Mouse (Mus musculus) lung, postnatal 4 days (tissue): ENCODE measurements at regions not wholly inside any gene's neighbourhood (a gene's known extent, or its start where the extent isn't known, plus 50 kb on each side); places are given as distances from the start of the nearest gene placed in this dataset.
"Not testable (repeated sequence)": the region's sequence is repeated elsewhere in the genome, so short reads cannot be mapped to it uniquely, and the experiment has no call there.

Experiments
- DNase-seq, 2 experiments: peaks; one replicate each; pipeline ENCODE4 v3.0.0; 2021

GRCm38 (mm10) chr13:45130516-45131249 lies 52.2 kb downstream of the Gm9817 start:
- no peak for DNase-seq

DNA sequence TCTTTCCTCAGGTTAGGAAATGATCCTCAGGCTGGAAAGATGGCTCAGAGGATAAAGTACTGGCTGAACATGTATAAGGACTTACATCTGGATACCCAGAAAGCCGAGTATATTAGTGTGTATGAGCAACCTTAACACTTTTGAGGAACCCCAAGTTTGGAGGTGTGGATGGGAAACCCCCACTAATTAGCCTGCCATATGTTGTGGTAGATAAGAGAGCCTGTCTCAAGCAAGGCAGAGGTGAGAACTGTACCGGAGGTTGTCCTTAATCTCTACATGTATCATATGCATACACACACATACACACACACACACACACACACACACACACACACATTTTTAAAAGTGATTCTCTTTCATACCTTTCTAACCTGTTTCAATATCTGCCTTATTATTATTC lies 62.1 kb downstream of the Gm9817 start:
- DNase-seq = no peak

DNA sequence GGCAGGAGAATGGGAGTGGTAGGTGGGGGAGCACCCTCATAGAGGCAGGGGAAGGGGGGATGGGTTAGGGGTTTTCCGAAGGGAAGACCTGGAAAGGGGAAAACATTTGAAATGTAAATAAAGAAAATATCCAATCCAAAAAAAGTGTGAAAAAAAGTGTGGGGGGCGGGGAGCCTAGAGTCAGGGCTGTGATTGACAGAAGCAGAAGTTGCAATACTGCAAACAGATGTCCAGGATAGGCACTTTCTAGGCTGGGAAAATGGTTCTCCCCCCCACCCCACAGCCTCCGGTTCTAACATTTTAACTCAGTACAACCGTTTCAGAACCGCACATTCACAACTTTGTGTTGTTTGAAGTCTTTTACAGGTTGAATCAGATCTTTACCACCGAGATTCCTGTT lies 66.6 kb downstream of the Gm9817 start:
- DNase-seq = no peak

DNA sequence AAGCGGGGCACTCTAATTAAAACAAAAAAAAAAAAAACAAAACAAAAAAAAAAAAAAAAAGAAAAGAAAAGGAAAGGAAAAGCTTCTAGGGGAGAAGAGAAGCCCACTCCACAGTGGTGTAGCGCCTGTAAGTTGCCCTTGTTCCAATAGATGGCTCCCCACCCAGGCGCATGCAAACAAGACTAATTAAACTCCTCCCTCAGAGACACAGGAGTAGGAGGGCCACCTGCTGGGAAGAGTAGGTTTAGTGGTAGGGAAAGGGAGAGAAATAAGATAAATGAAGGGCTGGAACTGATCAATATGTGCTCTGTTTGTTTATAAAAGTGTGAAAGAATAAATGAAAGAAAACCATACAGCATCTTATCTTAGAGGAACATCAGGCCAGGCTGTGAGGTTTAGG lies 77.7 kb downstream of the Gm9817 start:
- DNase-seq = no peak

DNA sequence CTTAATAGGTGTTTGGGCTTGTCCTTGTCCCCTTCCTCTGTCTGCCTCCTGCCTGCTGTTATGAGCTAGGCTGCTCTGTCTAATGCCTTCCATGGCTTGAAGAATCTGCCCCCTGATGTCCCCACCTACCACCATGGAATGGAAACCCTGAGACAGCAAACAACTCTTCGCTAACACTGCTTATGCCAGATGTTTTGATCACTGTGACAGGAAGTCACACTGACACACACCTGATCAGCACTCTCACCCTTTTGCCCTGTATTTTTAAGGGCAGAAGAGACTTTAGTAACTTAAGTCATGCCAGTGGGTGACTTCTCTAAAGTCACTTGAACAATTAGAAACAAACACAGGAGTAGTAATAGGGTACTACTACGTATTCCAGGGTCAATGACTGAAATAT lies 78.5 kb downstream of the Gm9817 start:
- no peak for DNase-seq

- DNase-seq = no peak
Measured at GRCm38 (mm10) chr13:45160281-45160680, 81.8 kb downstream of the Gm9817 start.

DNA sequence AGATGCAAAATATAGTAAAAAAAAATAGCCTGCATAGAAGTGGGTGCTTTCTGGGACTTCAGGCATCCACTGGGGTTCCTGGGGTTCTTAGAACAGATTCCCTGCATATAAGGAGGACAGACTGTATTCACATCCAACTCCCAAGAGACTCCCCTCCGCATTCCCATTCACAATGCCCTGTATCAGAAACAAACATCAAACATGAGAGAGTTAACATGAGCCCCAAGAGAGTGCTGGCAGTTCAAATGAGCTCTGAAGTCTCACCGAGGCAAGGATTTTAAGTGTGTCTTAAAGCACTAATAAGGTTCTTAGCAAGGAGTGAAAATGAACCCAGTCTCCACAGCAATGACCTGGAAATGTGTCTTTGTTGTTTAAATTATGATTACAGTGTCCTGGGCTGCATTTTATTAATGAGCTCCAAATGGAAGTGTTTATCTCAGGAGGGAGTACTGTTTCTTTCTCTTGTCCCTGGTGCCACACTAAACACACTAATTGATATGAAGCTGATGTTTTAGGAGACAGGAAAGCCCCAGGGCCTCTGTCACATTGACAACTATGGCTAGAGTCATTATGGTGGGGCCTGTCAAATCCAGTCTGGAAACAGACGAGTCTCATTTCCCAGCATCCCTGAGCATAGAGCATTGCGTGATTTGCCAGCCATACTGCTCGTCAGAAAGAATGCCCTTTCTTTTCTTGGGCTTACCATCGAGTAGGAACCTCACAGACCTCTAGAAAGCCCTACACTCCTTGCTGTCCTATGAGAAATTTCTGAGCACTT lies 85.7 kb downstream of the Gm9817 start:
- DNase-seq = no peak

GRCm38 (mm10) chr13:45165159-45165558 lies 86.7 kb downstream of the Gm9817 start:
- DNase-seq = no peak

DNA sequence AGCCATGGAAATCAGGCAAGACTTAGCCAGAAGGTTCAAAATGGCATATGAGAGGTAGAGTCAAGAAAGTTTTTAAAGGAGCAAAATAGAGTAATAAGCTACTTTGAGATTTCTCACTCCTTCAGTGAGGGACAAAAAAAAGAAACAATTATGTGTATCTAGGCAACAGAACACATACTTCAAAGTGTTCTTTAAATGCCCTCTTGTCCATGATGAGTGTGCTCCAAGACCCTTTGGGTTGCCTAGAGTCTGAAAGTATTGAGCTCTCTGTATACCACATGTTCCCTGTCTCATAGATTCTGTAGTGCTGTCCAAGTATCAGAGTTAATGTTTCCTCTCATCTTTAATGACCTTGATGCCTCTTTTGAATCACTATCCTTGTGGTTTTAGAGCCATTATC lies 91.2 kb downstream of the Gm9817 start:
- DNase-seq = no peak

- no peak for DNase-seq
Measured at GRCm38 (mm10) chr13:45173139-45173538, 94.6 kb downstream of the Gm9817 start.

GRCm38 (mm10) chr13:45175711-45176205 lies 97.3 kb downstream of the Gm9817 start:
- DNase-seq = not testable (repeated sequence)

DNA sequence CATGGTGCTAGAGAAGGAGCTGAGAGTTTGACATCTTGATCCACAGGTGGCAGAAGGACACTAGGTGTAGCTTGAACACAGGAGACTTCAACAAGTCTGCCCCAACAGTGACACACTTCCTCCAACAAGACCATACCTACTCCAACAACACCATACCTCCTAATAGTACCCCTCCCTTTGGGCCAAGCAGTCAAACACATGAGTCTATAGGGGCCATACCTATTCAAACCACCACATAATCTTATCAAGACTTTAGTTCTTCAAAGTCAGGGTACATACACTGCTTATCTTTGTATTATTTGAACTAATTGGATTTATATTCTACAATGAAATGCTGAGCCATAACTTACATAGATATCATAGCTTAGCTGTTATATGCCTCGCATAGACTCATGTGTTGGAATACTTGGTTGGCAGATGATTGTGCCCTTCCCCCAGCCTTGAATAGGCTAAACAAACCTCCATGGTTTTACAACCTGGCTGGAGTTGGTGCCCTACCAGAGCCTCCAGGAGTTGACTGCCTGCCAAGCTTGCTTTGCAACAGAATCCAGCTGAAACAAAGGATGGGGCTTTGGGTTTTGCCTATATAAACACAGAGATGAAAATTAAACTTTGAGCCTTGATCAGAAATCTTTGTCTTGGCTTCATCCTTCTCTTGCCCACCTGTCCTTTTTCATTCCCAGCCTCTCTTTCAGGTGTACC lies 103.2 kb downstream of the Gm9817 start:
- DNase-seq = no peak

- no peak for DNase-seq
Measured at GRCm38 (mm10) chr13:45189389-45189788, 110.9 kb downstream of the Gm9817 start.

DNA sequence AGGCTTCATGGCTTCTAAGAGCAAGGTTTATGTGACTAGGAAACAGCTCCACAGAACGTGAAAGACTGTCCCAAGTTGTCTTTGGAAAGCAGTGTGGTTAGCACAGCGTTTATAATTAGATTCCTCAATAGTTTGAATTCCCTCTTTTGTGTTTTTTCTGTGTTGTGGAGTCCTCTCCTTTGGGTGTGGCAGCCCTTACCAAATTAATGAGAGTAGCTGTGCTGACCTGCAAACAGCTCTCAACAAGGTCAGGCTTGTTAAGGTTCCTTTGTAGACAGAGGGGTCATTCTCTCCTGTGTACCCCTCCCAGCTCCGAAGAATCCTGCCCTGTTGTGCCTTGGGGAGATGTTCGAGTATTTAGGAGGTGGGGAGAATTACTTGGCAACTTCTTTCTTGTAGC lies 111.7 kb downstream of the Gm9817 start:
- DNase-seq = no peak

DNA sequence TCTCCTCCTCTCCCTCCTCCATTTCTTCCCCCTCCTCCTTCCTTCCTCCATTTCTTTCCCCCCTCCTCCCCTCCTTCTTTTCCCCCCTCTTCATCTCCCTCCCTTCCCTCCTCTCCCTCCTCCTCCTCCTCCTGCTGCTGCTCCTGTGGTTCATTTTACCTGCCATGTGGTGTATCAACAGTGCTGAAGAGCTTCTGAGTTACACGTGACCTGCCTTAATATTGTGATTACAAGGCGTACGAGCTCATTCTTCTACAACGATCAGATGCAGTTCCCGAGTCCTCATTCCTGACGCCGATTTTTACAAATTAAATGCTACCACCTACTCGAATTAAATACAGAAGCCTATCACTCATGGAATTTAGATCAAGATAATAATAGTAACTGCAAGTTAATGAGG lies 113.6 kb downstream of the Gm9817 start:
- DNase-seq = no peak

DNA sequence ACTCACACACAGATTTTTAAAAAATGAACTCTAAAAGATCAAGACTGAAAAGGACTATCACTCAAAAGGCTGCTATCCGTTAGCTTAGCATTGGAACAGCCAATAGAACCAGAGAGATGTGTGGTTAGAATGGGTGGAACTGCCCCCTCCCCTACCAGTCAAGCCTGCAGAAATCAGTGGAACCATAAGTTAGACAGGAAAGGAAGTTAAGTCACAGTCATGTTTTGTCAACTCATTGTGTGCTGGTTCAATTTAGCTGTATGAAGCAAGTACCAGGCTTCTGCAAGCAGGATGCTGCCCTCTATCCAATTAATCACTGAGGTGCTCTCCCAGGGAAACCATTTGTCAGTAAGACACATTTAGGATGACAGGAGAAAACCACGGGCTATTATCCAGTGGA lies 117.1 kb downstream of the Gm9817 start:
- DNase-seq = no peak

DNA sequence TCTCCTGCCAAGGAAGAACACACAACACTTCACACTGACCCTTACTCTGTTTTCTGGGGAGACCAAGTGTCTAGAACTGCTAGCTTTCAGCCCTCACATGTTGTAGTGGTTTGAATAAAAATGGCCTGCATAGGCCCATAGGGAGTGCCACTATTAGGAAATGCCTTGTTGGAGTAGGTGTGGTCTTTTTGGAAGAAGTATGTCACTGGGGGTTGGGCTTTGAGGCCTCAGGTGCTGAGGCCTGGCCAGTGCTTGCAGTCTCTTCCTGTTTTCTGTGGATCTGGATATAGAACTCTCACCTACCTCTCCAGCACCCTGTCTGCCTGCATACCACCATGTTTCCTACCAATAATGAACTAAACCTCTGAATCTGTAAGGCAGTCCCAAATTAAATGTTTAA lies 117.9 kb downstream of the Gm9817 start:
- DNase-seq = no peak

DNA sequence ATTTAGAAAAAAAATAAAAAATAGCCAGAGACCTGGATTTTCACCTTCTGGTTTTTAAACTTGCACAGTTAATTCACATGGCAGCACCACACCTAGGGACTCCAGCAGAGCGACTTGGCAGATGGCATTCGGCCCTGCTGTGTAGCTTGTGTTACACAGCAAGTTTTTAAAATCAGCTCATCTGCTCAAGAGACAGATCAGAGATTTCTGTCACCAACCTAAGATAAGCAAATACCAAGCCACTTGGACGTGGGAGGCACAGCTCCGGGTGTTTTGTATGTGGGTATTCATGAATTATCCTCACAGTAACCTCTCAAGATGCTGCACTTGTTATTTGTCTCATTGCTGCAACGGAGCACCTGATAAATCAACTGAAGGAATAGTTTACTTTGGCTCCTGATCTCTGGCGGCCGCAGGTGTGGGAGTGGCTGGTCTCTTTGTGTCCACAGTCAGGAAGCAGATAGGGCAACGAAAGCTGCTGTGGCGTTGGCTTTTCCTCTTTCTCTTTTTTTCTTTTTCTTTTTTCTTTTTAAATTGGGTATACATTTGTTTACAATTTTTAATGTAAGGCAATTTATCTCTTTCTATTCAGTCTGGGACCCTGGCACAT lies 122.1 kb downstream of the Gm9817 start:
- DNase-seq = no peak

- DNase-seq = peak; percentile 20 to 47
Measured at GRCm38 (mm10) chr13:45204856-45205255, 126.4 kb downstream of the Gm9817 start.

DNA sequence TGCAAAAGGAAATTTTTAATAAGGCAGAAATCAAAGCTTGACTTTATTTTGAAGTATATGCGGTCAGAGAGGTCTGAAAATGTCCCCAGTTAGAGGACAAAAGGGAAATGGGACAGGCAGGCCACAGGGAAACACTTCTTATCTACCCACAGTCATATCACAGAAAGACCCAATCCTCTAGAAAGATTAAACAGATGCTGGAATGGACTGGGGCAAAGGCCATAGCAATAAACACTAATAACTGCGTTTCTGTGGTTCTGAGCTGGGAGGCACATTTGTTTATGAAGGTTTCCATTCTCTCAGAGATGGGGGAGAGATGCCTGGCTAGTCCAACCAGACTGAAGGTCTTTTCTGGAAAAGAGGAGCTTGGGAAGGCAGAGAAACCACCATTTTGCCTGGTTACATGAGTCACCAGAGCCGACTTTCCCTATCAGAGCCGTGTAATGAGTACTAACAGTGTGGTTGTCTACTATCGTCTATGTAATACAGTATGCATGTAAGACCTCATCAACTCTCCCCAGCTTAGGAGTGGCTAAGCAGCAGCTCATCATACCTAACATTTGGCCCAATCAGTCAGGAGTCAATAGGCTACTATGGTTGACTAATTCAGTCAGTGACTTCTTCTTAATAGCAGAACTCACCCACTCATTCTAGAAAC lies 130.2 kb downstream of the Gm9817 start:
- DNase-seq = no peak

DNA sequence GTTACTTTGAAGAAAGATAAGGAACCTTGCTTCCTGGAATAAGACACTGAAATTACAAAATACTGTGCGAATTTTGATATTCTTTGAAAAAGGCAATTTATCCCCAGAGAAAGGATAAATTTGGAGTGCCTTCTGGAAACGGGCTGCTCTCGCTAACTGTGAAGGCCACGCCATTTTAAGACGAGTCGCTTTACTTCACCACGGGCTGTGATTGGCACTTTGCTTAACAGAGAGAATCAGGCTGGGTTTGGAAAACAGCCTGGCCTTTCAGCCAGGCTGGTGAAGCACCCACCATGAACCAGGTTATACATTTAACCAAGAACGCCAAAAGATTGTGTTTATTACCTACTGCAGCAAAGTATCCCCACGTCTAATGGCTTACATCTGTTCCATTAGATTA lies 132.7 kb downstream of the Gm9817 start:
- DNase-seq = no peak

GRCm38 (mm10) chr13:45213116-45213834 lies 134.8 kb downstream of the Gm9817 start:
- no peak for DNase-seq
